Mouse (Mus musculus) thymus, adult 2 months (tissue): ENCODE measurements around the gene Mphosph9.

Experiments
- CTCF ChIP-seq: fragments of 200-500 bp; IDR thresholded peaks from 2 replicates; pipeline ENCODE4 v1.5.1; 2012; ENCODE audit warnings: mild to moderate bottlenecking, control low read depth, low read length, moderate library complexity, borderline replicate concordance; ENCODE audit not compliant: control insufficient read depth, poor library complexity, insufficient read depth; ENCODE audit errors: extremely low read depth
- POLR2A ChIP-seq: fragments of 200-500 bp; IDR thresholded peaks from 2 replicates; pipeline ENCODE4 v1.6.1; 2012; ENCODE audit warnings: mild to moderate bottlenecking, low read length, control low read depth, moderate library complexity; ENCODE audit not compliant: control insufficient read depth, poor library complexity, insufficient read depth; ENCODE audit errors: extremely low read depth

DNA sequence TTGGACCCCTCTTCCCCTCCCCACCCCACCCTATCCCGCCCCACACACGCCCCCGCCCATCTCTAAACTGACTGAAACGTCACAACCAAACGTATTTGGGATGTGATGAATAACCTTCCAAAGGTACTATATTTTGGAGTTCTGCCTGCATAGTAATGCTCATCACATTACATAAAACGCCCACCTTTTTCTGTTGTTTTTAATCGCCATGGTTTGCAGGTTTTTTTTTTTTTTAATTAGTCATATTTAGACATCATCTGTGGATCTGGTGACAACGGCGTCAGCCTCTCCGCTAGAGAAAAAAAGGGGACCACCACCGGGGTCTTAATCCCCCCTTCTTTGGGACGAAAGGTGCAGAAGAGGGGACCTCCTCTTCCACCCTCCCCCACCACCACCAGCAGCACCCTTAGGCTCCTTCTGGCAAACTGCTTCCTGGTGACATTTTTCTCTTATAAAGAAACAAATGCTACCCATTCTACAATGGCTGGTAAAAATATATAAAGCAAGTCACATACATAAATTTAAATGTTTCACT is 27.7 kb upstream of the Mphosph9 start:
- TF ChIP-seq CTCF: no peak
- TF ChIP-seq POLR2A: no peak
